Mouse (Mus musculus): ENCODE data around the gene Ost4.

DNA sequence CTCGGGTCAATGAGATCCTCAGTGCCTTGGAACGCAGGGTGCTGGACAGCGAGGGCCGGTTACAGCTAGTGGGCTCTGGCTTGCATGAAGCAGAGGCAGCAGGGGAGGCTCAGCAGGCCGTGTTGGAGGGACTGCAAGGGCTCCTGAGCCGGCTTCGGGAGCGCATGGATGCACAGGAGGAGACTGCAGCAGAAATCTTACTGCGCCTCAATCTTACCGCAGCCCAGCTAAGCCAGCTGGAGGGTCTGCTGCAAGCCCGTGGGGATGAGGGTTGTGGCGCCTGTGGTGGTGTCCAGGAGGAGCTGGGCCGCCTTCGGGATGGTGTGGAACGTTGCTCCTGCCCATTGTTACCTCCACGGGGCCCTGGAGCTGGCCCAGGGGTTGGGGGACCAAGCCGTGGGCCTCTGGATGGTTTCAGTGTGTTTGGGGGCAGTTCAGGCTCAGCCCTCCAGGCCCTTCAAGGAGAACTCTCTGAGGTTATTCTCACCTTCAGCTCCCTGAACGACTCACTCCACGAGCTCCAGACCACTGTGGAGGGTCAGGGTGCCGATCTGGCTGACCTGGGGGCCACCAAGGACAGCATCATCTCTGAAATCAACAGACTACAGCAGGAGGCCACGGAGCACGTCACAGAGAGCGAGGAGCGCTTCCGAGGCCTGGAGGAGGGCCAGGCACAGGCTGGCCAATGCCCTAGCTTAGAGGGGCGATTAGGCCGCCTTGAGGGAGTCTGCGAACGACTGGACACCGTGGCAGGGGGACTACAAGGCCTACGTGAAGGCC is 10.5 kb upstream of the Ost4 start:
- TF ChIP-seq POLR2A (IDR thresholded peaks at IDR 0.05; ENCODE audit: insufficient read length, low read depth) = no peak
- TF ChIP-seq MAX (IDR thresholded peaks at IDR 0.05; ENCODE audit: low read depth) = no peak
- TF ChIP-seq USF1 (IDR thresholded peaks at IDR 0.05; ENCODE audit: low read depth) = no peak
- TF ChIP-seq E2F4 (IDR thresholded peaks at IDR 0.05; ENCODE audit: insufficient read depth) = no peak

All from myocyte (in vitro differentiated cells).